Mouse (Mus musculus) kidney, embryonic 15.5 days (tissue): ENCODE data around the gene Insm1. TPM values are rescaled to one million over a fixed set of nuclear protein-coding genes. Genes with fewer than 3 reads are reported as not detected.

Experiments
- ATAC-seq: fragments of 200-750 bp; cut with Nextera tagmentation; replicated peaks from 2 replicates; pipeline ENCODE4 v1.8.0; 2017; ENCODE audit warnings: moderate TSS enrichment; ENCODE audit not compliant: low FRiP score
- H3K27ac ChIP-seq: fragments of 300-500 bp; sonication (generic); 2 replicates; pipeline ENCODE4 v1.5.1; 2015; ENCODE audit warnings: mild to moderate bottlenecking, inconsistent platforms
- H3K27me3 ChIP-seq: fragments of 300-500 bp; sonication (generic); 2 replicates; pipeline ENCODE4 v1.6.1; 2015; ENCODE audit warnings: inconsistent platforms
- H3K36me3 ChIP-seq: fragments of 300-500 bp; sonication (generic); 2 replicates; pipeline ENCODE4 v1.6.1; 2015; ENCODE audit warnings: inconsistent platforms
- H3K4me1 ChIP-seq: fragments of 300-500 bp; sonication (generic); 2 replicates; pipeline ENCODE4 v1.6.1; 2015; ENCODE audit warnings: inconsistent platforms
- H3K4me2 ChIP-seq: fragments of 300-500 bp; sonication (generic); 2 replicates; pipeline ENCODE4 v1.6.1; 2015; ENCODE audit warnings: moderate library complexity, mild to moderate bottlenecking, inconsistent platforms
- H3K4me3 ChIP-seq: fragments of 300-500 bp; sonication (generic); replicated peaks from 2 replicates; pipeline ENCODE4 v1.5.1; 2015; ENCODE audit warnings: mild to moderate bottlenecking, inconsistent platforms
- H3K9ac ChIP-seq: fragments of 300-500 bp; sonication (generic); 2 replicates; pipeline ENCODE4 v1.6.1; 2015; ENCODE audit warnings: mild to moderate bottlenecking, inconsistent platforms
- H3K9me3 ChIP-seq: fragments of 300-500 bp; sonication (generic); replicated peaks from 2 replicates; pipeline ENCODE4 v1.6.1; 2016; ENCODE audit warnings: inconsistent platforms
- WGBS: fragments of 180-500 bp; shearing (Covaris S2); methylation state at CpG from one replicate; pipeline ENCODE4 v1.1.7; 2015; ENCODE audit warnings: mixed read lengths; 5-methylcytosine and 5-hydroxymethylcytosine counted together
- polyA plus RNA-seq: library from polyadenylated mRNA; unstranded; fragments of >200 nt; fragmentation: Nextera tagmentation; extraction: Ambion mirVana; gene quantifications from 2 replicates; pipeline ENCODE4 v1.2.1, GENCODE M21; 2015

Insm1 gene
- 0.05 and 0.16 TPM in 2 replicates for polyA plus RNA-seq

GRCm38 (mm10) chr2:146221076-146221928, at the start of gene Insm1:
Insm1 (plus strand) TSS chr2:146221921.
- ATAC-seq: peak; percentile 70
- peaks cover 54% of the 10 kb centered on the region for H3K4me1 ChIP-seq
- peak within 1 kb of the TSS; percentile 98 for H3K4me2 ChIP-seq
- no peaks in the 10 kb centered on the region for H3K9me3 ChIP-seq
- peaks cover 95% of the 10 kb centered on the region for H3K27me3 ChIP-seq
- peak within 1 kb of the TSS; percentile 31; the same call in 1 of the 2 replicates for H3K9ac ChIP-seq
- H3K27ac ChIP-seq: no peak within 1 kb of the TSS
- no peaks in the 10 kb centered on the region for H3K36me3 ChIP-seq
- H3K4me3 ChIP-seq: peak within 1 kb of the TSS; percentile 55
- WGBS: under 1% methylated on average over 79 of the region's 86 CpGs

DNA sequence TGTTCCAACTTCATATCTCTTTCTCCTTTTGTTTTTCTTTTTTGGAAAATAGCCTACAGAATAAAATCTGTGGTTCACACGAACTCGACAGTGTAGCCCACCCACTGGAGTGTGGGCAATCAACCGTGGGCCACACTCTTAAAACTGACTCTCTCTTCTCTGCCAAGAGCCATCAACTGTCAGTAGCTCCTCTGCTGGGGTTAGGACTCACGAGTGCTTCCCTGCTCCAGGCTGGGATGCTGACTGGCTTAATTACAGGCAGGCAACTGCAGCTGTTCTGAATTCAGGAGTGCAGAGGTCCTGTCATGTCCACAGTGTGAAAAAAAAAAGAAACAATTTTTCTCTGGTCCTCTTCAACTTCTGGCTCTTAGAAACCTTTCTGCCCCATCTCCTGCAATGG, 49.6 kb upstream of the Insm1 start:
- Histone ChIP-seq H3K9me3 (no peaks in the 10 kb centered on the region), H3K27ac (no peak overlapping the region), H3K4me2 (no peak overlapping the region), H3K36me3 (no peaks in the 10 kb centered on the region), H3K4me3 (no peak overlapping the region), H3K27me3 (no peaks in the 10 kb centered on the region), H3K4me1 (peaks cover 9% of the 10 kb centered on the region; the same call in 1 of the 2 replicates), H3K9ac (no peak overlapping the region)
- 29% methylated on average over 4 of the region's 4 CpGs for WGBS
- no peak for ATAC-seq

DNA sequence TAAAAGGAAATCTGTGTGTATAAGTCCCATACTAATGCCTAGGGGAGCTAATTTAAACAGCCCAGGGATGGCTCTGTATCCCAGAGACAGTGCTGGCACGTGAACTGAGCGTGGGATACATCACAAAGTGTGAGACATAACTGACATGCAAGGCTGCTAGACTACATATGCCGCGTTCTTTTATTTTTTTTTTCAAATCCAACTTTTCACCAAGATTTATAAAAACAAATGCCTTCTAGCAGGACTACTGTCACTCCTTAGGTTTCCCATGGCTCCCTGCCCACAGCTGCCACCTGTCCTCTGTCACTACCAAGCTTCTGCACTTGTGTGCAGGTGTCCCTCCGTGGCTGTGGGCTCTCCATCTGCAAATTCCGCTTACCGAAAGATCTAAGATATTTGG, 47.5 kb upstream of the Insm1 start:
- H3K4me3 ChIP-seq: no peak overlapping the region
- H3K4me1 ChIP-seq: no peaks in the 10 kb centered on the region
- H3K4me2 ChIP-seq: no peak overlapping the region
- H3K27me3 ChIP-seq: no peaks in the 10 kb centered on the region
- H3K9me3 ChIP-seq: no peaks in the 10 kb centered on the region
- no peak for ATAC-seq
- no peak overlapping the region for H3K9ac ChIP-seq
- WGBS: 86% methylated on average over 7 of the region's 7 CpGs
- H3K36me3 ChIP-seq: no peaks in the 10 kb centered on the region
- no peak overlapping the region for H3K27ac ChIP-seq

- Histone ChIP-seq H3K4me2 (no peak overlapping the region), H3K9ac (no peak overlapping the region), H3K27me3 (no peaks in the 10 kb centered on the region), H3K4me3 (no peak overlapping the region), H3K4me1 (no peaks in the 10 kb centered on the region), H3K36me3 (no peaks in the 10 kb centered on the region), H3K27ac (no peak overlapping the region), H3K9me3 (no peaks in the 10 kb centered on the region)
- WGBS: 72% methylated on average over 1 of the region's 1 CpGs
- no peak for ATAC-seq
Measured at GRCm38 (mm10) chr2:146178718-146179117, 43.0 kb upstream of the Insm1 start.

- H3K27me3 ChIP-seq: no peaks in the 10 kb centered on the region
- H3K4me2 ChIP-seq: no peak overlapping the region
- ATAC-seq: no peak
- WGBS: 71% methylated on average over 24 of the region's 24 CpGs
- no peak overlapping the region for H3K9ac ChIP-seq
- H3K4me1 ChIP-seq: no peaks in the 10 kb centered on the region
- no peaks in the 10 kb centered on the region for H3K9me3 ChIP-seq
- no peaks in the 10 kb centered on the region for H3K36me3 ChIP-seq
- H3K27ac ChIP-seq: no peak overlapping the region
- H3K4me3 ChIP-seq: no peak overlapping the region
Measured at GRCm38 (mm10) chr2:146183830-146184793, 37.6 kb upstream of the Insm1 start.

GRCm38 (mm10) chr2:146196126-146196525, 25.6 kb upstream of the Insm1 start:
- Histone ChIP-seq H3K27me3 (no peaks in the 10 kb centered on the region), H3K9ac (no peak overlapping the region), H3K36me3 (no peaks in the 10 kb centered on the region), H3K4me2 (no peak overlapping the region), H3K4me3 (no peak overlapping the region), H3K27ac (no peak overlapping the region), H3K9me3 (no peaks in the 10 kb centered on the region), H3K4me1 (no peaks in the 10 kb centered on the region)
- 89% methylated on average over 11 of the region's 11 CpGs for WGBS
- ATAC-seq: no peak

DNA sequence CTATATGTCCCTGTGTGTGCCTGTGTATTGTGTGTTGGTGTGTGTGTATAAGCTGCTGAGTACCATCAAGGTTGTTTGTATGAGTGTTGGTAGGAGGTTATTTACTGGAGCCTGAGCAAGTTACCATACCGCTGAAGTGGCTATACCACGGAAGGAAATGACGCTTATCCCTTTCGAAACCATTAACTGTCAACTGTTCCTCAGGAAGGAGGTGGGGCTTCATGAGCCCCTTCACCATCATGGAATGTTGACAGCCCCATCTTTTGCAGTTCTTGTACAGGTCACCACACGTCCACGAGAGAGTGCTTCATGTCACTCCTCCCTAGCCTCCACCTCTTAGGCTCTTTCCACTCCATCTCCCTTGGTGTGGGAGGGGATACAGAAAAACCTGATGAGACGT, 23.8 kb upstream of the Insm1 start:
- 57% methylated on average over 7 of the region's 7 CpGs for WGBS
- no peaks in the 10 kb centered on the region for H3K27me3 ChIP-seq
- no peak for ATAC-seq
- no peak overlapping the region for H3K4me3 ChIP-seq
- H3K36me3 ChIP-seq: no peaks in the 10 kb centered on the region
- H3K9me3 ChIP-seq: no peaks in the 10 kb centered on the region
- no peak overlapping the region for H3K4me2 ChIP-seq
- no peak overlapping the region for H3K27ac ChIP-seq
- no peaks in the 10 kb centered on the region for H3K4me1 ChIP-seq
- H3K9ac ChIP-seq: no peak overlapping the region

DNA sequence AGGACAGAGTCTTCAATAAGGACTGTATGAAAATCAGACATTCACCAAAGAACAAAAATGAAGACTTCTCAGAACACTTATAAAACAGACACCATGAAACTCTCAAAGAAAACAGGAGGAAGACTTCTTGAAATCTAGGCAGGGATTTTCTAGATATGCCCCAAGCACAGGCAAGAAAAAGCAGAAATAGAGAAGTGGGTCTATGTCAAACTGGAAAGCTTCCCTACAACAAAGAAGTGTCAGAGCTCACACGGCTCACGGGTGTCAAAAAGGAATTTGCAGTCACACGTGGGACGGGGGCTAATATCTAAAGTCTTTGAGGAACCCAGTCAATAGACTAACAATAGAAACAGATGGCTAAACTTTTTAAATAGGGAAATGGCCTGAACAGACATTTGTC, 10.8 kb upstream of the Insm1 start:
- no peak for ATAC-seq
- Histone ChIP-seq H3K36me3 (no peaks in the 10 kb centered on the region), H3K4me3 (no peak overlapping the region), H3K27ac (no peak overlapping the region), H3K9ac (no peak overlapping the region), H3K27me3 (peaks cover 38% of the 10 kb centered on the region), H3K9me3 (no peaks in the 10 kb centered on the region), H3K4me2 (no peak overlapping the region), H3K4me1 (no peaks in the 10 kb centered on the region)
- WGBS: 27% methylated on average over 4 of the region's 4 CpGs

DNA sequence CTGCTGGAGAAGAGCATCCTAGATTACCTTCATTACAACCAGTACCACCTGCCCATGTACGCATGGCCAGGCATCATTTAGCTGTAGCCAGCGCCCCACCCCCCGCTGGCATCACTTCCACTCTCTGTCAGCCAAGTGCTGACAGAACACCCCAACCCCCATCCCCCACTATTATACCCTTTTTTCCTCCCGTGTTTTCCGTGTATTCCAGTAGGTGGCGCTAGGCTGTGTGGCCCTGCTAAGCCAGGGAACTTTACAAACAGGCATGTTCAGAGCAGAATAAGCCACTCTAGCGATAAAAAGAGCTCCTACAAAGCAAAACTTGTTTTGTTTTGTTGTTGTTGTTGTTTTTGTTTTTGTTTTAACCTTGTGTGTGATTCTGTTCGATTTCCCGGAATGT, 7.0 kb upstream of the Insm1 start:
- Histone ChIP-seq H3K27ac (no peak overlapping the region), H3K4me2 (no peak overlapping the region), H3K9ac (no peak overlapping the region), H3K9me3 (no peaks in the 10 kb centered on the region), H3K4me1 (peaks cover 22% of the 10 kb centered on the region), H3K27me3 (peaks cover 72% of the 10 kb centered on the region), H3K36me3 (no peaks in the 10 kb centered on the region), H3K4me3 (no peak overlapping the region)
- 2% methylated on average over 9 of the region's 9 CpGs for WGBS
- ATAC-seq: no peak

DNA sequence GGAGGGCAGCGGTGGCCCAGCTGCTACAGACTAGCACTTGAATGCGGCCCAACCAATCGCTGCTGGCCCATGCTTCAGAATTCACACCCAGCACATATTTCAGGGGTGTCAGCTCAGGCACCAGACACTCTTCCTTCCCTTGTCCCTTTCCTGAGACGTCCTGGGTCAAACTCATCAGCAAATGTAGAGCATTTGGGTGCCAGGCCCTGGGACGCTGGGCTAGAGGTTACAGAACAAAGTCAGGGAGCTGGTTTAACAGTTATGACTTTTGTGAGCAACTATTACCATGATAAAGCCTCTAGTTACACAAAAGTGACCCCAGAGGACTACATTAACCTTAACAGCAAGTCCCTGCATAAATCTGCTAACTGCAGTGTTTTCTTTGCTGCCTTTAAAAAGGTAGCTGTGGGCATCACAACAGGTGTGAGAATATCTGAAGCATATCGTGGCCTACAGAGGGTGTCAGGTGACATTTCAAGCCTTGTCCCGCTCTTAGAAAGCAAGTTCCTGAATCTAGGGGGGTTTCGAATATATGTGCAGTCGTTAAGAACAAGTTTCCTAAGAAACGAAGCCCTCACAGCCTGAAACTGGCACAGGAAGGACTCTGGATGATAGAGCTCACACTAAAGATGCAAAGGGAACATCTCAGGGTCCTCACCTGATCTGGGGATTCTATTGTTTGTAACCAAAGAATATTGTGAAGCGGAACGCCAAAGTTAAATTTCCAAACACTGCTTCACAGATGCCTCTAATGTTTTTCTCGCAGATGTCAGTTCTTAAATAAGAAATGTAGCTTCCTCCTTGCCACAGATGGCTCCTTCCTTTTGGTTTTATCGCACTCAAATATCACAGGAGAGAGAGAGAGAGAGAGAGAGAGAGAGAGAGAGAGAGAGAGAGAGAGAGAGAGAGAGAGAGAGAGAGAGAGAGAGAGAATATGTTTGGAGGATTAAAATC, 5.3 kb upstream of the Insm1 start:
- Histone ChIP-seq H3K9me3 (no peaks in the 10 kb centered on the region), H3K36me3 (no peaks in the 10 kb centered on the region), H3K4me1 (peaks cover 31% of the 10 kb centered on the region), H3K27me3 (peaks cover 87% of the 10 kb centered on the region), H3K4me2 (no peak overlapping the region), H3K4me3 (no peak overlapping the region), H3K27ac (no peak overlapping the region), H3K9ac (no peak overlapping the region)
- no peak for ATAC-seq
- WGBS: 8% methylated on average over 14 of the region's 14 CpGs

- Histone ChIP-seq H3K4me2 (peak overlapping the region; percentile 57), H3K4me3 (0 out of 2 replicates have a peak overlapping the region, but pooled peaks have one; percentile 6), H3K36me3 (no peaks in the 10 kb centered on the region), H3K9me3 (no peaks in the 10 kb centered on the region), H3K9ac (no peak overlapping the region), H3K27me3 (peaks cover 94% of the 10 kb centered on the region), H3K27ac (no peak overlapping the region), H3K4me1 (peaks cover 41% of the 10 kb centered on the region)
- WGBS: under 1% methylated on average over 16 of the region's 16 CpGs
- peak; percentile 9; the same call in 1 of the 2 replicates for ATAC-seq
Measured at GRCm38 (mm10) chr2:146217227-146217980, 4.3 kb upstream of the Insm1 start.
